In the genomic region with DNA sequence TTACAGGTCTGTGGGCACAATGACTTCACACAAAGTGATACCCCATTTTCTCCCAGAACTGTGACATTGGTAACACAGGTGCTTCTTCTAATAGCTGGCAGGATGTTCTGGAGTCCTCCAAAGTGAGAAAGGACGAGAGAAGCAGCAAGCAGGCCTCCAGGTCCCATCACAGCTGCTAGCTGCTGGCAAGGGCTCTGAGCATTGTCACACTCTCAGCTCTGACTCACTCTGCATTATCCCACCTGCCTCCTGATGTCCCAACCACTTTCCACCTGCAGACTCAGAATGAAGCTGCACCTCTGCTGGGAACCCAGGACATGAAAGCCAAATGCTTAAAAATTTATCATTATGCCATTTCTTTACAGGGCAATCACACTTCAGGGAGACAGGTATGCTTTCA, we compare ENCODE assay signal across 25 mouse cellular contexts.
"Had no signal": no experiment of that assay in that cellular context is flagged by ENCODE, and none has a peak within 500 bp of the region (broad histone marks: within the 10 kb centered on the region; RNA-seq: fewer than 3 reads in every experiment).

No protein-coding gene starts in this region.

- H3K4me3 ChIP-seq: embryonic facial prominence, embryonic 10.5 days; embryonic facial prominence, embryonic 12.5 days; embryonic facial prominence, embryonic 13.5 days; embryonic facial prominence, embryonic 15.5 days; erythroblast, embryonic 14.5 days; forebrain, embryonic 10.5 days; forebrain, embryonic 12.5 days; forebrain, embryonic 13.5 days; forebrain, embryonic 15.5 days; gastrocnemius, adult 2 months; heart, adult 2 months had no signal

- DNase-seq: cerebellum, adult 2 months; cerebellum, adult 8-10 months; cerebellum, adult 9-10 months; cerebellum, adult 9-11 months; cerebellum, postnatal 25 days; cerebellum, postnatal 36 days; embryo, embryonic 11 days; forebrain, postnatal 0 days; gastrocnemius, adult 2 months; gastrocnemius, postnatal 10 days; gastrocnemius, postnatal 14 days; gastrocnemius, postnatal 25 days; gastrocnemius, postnatal 36 days had no signal

- H3K27me3 ChIP-seq: embryonic facial prominence, embryonic 12.5 days; embryonic facial prominence, embryonic 13.5 days; embryonic facial prominence, embryonic 15.5 days; forebrain, embryonic 12.5 days; forebrain, embryonic 13.5 days; forebrain, embryonic 15.5 days had no signal

- H3K36me3 ChIP-seq: embryonic facial prominence, embryonic 10.5 days; embryonic facial prominence, embryonic 12.5 days; embryonic facial prominence, embryonic 13.5 days; embryonic facial prominence, embryonic 15.5 days; forebrain, embryonic 10.5 days; forebrain, embryonic 12.5 days; forebrain, embryonic 15.5 days had no signal

- H3K4me1 ChIP-seq: embryonic facial prominence, embryonic 12.5 days; forebrain, embryonic 12.5 days; forebrain, embryonic 15.5 days had no signal

- ATAC-seq: forebrain, embryonic 13.5 days; forebrain, embryonic 14.5 days; forebrain, embryonic 15.5 days; forebrain, embryonic 16.5 days; forebrain, postnatal 0 days had no signal

- H3K27ac ChIP-seq: embryonic facial prominence, embryonic 10.5 days; embryonic facial prominence, embryonic 12.5 days; embryonic facial prominence, embryonic 13.5 days; embryonic facial prominence, embryonic 15.5 days; forebrain, embryonic 10.5 days; forebrain, embryonic 12.5 days; forebrain, embryonic 13.5 days; forebrain, embryonic 15.5 days; gastrocnemius, adult 2 months; heart, adult 2 months had no signal
